Mouse (Mus musculus): ENCODE data around the gene Pimreg. TPM values are rescaled to one million over a fixed set of nuclear protein-coding genes. Genes with fewer than 3 reads are reported as not detected.

The Pimreg gene
- polyA plus RNA-seq, 2 experiments, result 59.1 to 87.9 TPM

DNA sequence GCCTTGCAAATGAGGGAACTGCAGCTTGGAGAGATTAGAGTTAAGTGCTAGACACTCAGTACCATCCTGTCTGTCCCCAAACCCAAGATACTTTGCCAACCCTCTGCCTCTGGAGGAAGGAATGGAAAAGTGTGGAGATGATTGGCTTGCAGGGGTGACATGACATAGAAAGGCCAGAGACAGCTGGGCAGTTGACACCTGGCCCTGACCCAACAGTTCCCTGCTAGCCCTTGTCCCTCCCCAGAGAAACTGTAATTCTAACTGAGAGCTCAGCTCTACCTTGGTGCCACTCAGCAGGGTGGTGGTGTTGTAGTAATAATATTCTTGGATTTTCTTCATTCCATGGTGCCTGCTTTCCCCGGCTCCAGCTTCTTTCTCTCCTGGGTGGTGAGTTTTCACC is 29.9 kb upstream of the Pimreg start:
- Histone ChIP-seq H3K27ac (replicated peaks; ENCODE audit: low read depth, low read length) (no peak overlapping the region), H3K9ac (ENCODE audit: low read depth, low read length, severe bottlenecking) (no peak overlapping the region), H3K9me3 (ENCODE audit: control insufficient read depth, low read length) (no peaks in the 10 kb centered on the region), H3K36me3 (ENCODE audit: control insufficient read depth, insufficient read depth, low read length) (no peaks in the 10 kb centered on the region), H3K4me3 (replicated peaks; ENCODE audit: low read length) (no peak overlapping the region), H3K27me3 (ENCODE audit: control insufficient read depth, insufficient read depth, low read length) (no peaks in the 10 kb centered on the region), H3K4me2 (replicated peaks; ENCODE audit: low read depth, low read length, severe bottlenecking) (no peak overlapping the region), H3K4me1 (ENCODE audit: control insufficient read depth, insufficient read depth, low read length) (peaks cover 17% of the 10 kb centered on the region)
- no peak for ATAC-seq (ENCODE audit: low FRiP score, low read depth)
- TF ChIP-seq POLR2A (IDR thresholded peaks at IDR 0.05; ENCODE audit: borderline replicate concordance, extremely low read depth, insufficient read depth, insufficient read length), result no peak
- DNase-seq (ENCODE audit: low spot score), result no peak
- WGBS, result 63% methylated on average over 1 of the region's 1 CpGs

DNA sequence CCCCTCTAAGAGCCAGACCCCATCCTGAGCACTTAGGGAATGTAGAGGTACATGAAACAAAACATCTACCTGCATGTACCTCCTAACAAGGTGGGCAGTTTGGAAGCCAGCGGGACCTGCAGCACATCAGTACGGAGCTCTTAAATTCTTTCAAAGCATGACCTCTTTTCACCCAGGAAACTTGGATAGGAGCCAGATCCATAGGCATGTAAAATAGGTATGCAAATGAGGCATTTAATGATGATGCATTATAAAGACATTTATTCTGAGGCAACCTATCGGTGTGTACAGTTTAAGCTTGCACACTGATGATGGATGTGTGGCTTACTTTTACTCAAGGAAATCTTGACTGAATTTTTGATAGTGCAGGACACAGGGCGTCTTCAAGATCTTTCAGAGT is 27.2 kb upstream of the Pimreg start:
- Histone ChIP-seq H3K4me3 (replicated peaks; ENCODE audit: low read length) (no peak overlapping the region), H3K27ac (replicated peaks; ENCODE audit: low read depth, low read length) (no peak overlapping the region), H3K9me3 (ENCODE audit: control insufficient read depth, low read length) (no peaks in the 10 kb centered on the region), H3K27me3 (ENCODE audit: control insufficient read depth, insufficient read depth, low read length) (no peaks in the 10 kb centered on the region), H3K4me2 (replicated peaks; ENCODE audit: low read depth, low read length, severe bottlenecking) (no peak overlapping the region), H3K4me1 (ENCODE audit: control insufficient read depth, insufficient read depth, low read length) (peaks cover 17% of the 10 kb centered on the region), H3K36me3 (ENCODE audit: control insufficient read depth, insufficient read depth, low read length) (no peaks in the 10 kb centered on the region), H3K9ac (ENCODE audit: low read depth, low read length, severe bottlenecking) (no peak overlapping the region)
- DNase-seq (ENCODE audit: low spot score) (no peak), ATAC-seq (ENCODE audit: low FRiP score, low read depth) (no peak)
- WGBS, result 75% methylated on average over 4 of the region's 4 CpGs
- TF ChIP-seq POLR2A (IDR thresholded peaks at IDR 0.05; ENCODE audit: borderline replicate concordance, extremely low read depth, insufficient read depth, insufficient read length), result no peak

DNA sequence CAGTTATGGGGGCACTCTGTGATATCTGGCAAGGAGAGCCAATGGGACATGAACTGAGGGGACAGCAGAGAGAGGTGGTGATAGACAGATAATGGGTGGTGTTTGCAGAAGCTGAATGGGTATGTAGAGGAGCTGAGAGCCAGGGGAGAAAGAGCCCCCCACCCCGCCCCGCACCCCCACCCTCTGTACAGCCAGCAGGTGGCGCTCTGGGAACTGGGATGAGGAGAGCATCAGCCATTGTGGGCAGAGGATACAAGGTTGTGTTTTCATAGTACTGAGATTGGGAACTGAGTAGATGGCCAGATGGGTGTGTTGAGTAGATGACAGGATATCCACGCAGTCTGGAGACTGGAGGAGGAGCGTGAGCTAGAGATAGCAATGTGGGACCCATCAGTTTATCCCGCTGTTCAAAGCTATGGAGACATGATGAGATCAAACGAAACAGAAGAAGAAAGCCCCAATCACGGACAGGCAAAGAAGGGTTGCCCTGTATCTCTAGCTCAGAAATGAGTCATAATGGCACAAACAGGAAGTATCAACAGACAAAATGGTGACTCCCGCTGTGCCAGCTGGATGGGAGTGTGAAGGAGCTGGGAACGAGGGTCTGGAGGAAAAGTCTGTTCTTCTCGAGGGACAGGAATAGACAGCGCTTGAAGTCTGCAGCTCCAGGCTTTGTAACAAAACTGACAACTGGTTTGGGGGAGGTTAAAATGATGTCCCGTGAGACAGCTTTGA is 25.1 kb upstream of the Pimreg start:
- Histone ChIP-seq H3K36me3 (ENCODE audit: control insufficient read depth, insufficient read depth, low read length) (no peaks in the 10 kb centered on the region), H3K27ac (replicated peaks; ENCODE audit: low read depth, low read length) (no peak overlapping the region), H3K9me3 (ENCODE audit: control insufficient read depth, low read length) (no peaks in the 10 kb centered on the region), H3K9ac (ENCODE audit: low read depth, low read length, severe bottlenecking) (no peak overlapping the region), H3K27me3 (ENCODE audit: control insufficient read depth, insufficient read depth, low read length) (no peaks in the 10 kb centered on the region), H3K4me1 (ENCODE audit: control insufficient read depth, insufficient read depth, low read length) (0 out of 2 replicates have a peak, but pooled peaks cover 1% of the 10 kb centered on the region), H3K4me2 (replicated peaks; ENCODE audit: low read depth, low read length, severe bottlenecking) (no peak overlapping the region), H3K4me3 (replicated peaks; ENCODE audit: low read length) (no peak overlapping the region)
- ATAC-seq (ENCODE audit: low FRiP score, low read depth) (no peak), DNase-seq (ENCODE audit: low spot score) (no peak)
- WGBS, result 78% methylated on average over 13 of the region's 13 CpGs
- no peak for TF ChIP-seq POLR2A (IDR thresholded peaks at IDR 0.05; ENCODE audit: borderline replicate concordance, extremely low read depth, insufficient read depth, insufficient read length)

DNA sequence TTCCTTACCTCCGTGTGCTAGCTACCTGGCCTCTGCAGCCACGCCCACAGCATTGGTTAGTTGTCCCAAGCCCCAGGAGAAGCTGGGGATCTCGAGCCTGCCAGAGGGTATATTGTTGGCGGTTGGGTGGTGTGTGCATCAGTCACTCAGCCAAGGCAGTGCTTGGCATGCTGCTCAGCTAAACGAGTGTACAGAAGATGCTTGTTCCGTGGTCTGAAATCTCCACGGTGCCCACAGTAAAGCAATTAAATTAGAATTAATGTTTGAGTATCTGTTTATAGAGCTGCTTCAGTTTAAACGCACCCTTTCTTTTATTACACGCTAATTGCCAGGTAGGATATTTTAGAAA is 24.6 kb upstream of the Pimreg start:
- H3K4me2 ChIP-seq (replicated peaks; ENCODE audit: low read depth, low read length, severe bottlenecking), result no peak overlapping the region
- H3K36me3 ChIP-seq (ENCODE audit: control insufficient read depth, insufficient read depth, low read length), result no peaks in the 10 kb centered on the region
- no peak overlapping the region for H3K27ac ChIP-seq (replicated peaks; ENCODE audit: low read depth, low read length)
- no peak overlapping the region for H3K4me3 ChIP-seq (replicated peaks; ENCODE audit: low read length)
- ATAC-seq (ENCODE audit: low FRiP score, low read depth), result no peak
- H3K9ac ChIP-seq (ENCODE audit: low read depth, low read length, severe bottlenecking), result no peak overlapping the region
- WGBS, result 59% methylated on average over 9 of the region's 9 CpGs
- H3K9me3 ChIP-seq (ENCODE audit: control insufficient read depth, low read length), result no peaks in the 10 kb centered on the region
- no peak for DNase-seq (ENCODE audit: low spot score)
- no peaks in the 10 kb centered on the region for H3K4me1 ChIP-seq (ENCODE audit: control insufficient read depth, insufficient read depth, low read length)
- TF ChIP-seq POLR2A (IDR thresholded peaks at IDR 0.05; ENCODE audit: borderline replicate concordance, extremely low read depth, insufficient read depth, insufficient read length), result no peak
- H3K27me3 ChIP-seq (ENCODE audit: control insufficient read depth, insufficient read depth, low read length), result no peaks in the 10 kb centered on the region

DNA sequence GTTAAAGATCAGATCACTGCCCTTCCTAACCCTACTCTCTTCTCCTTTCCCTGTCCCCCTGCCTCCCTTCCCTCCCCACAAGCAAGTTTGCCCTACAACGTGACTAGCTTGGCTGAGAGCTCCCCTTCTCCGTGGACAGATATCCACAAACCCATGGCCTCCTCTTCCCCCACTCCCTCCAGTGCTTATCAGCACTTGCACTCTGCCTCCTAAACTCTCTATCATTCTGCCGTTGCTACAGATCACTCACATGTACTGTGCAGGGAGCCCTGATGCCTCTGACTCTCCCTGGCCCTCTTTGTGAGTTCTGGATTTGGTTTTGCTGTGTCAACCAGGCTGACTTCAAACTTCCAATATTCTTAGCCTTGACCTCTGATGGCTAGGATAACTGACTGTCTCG is 20.8 kb upstream of the Pimreg start:
- ATAC-seq (ENCODE audit: low FRiP score, low read depth) (no peak), DNase-seq (ENCODE audit: low spot score) (no peak)
- Histone ChIP-seq H3K9ac (ENCODE audit: low read depth, low read length, severe bottlenecking) (no peak overlapping the region), H3K27ac (replicated peaks; ENCODE audit: low read depth, low read length) (no peak overlapping the region), H3K4me1 (ENCODE audit: control insufficient read depth, insufficient read depth, low read length) (no peaks in the 10 kb centered on the region), H3K4me3 (replicated peaks; ENCODE audit: low read length) (no peak overlapping the region), H3K9me3 (ENCODE audit: control insufficient read depth, low read length) (no peaks in the 10 kb centered on the region), H3K36me3 (ENCODE audit: control insufficient read depth, insufficient read depth, low read length) (no peaks in the 10 kb centered on the region), H3K27me3 (ENCODE audit: control insufficient read depth, insufficient read depth, low read length) (no peaks in the 10 kb centered on the region), H3K4me2 (replicated peaks; ENCODE audit: low read depth, low read length, severe bottlenecking) (no peak overlapping the region)
- TF ChIP-seq POLR2A (IDR thresholded peaks at IDR 0.05; ENCODE audit: borderline replicate concordance, extremely low read depth, insufficient read depth, insufficient read length), result no peak
- WGBS, result 78% methylated on average over 4 of the region's 4 CpGs
